Mouse (Mus musculus) CH12.LX (cell line): ENCODE results near the gene Psmd13. TPM values are rescaled to one million over a fixed set of nuclear protein-coding genes. Genes with fewer than 3 reads are reported as not detected.

Experiments used
- DNase-seq: peaks from one replicate; pipeline ENCODE4 v3.0.0-alpha.2; 2013; ENCODE audit errors: extremely low read depth
- H3K27ac ChIP-seq: 2 replicates; pipeline ENCODE4 v1.5.1; 2012; ENCODE audit warnings: low read depth, mild to moderate bottlenecking, control low read depth, moderate library complexity; ENCODE audit not compliant: insufficient read depth
- H3K27me3 ChIP-seq: replicated peaks from 2 replicates; pipeline ENCODE3; 2012; ENCODE audit warnings: inconsistent platforms
- H3K36me3 ChIP-seq, 2 experiments: replicated peaks in 1 of 2; 2 replicates each; pipeline versions ENCODE3 to v1.6.1; 2012; ENCODE audit warnings: inconsistent platforms in 1 of 2, low read length in 1 of 2, mild to moderate bottlenecking in 1 of 2, mixed read lengths in 1 of 2, moderate library complexity in 1 of 2; ENCODE audit not compliant: control insufficient read depth in 1 of 2, insufficient read depth in 1 of 2
- H3K4me1 ChIP-seq, 2 experiments: 2 replicates each; pipeline ENCODE4 v1.6.1; 2012; ENCODE audit warnings: inconsistent platforms in 1 of 2, moderate library complexity in 1 of 2; ENCODE audit not compliant: insufficient read depth in 2 of 2, control insufficient read depth in 1 of 2
- H3K4me2 ChIP-seq: 2 replicates; pipeline ENCODE4 v1.6.1; 2012; ENCODE audit warnings: low read depth, mild to moderate bottlenecking, control low read depth; ENCODE audit not compliant: poor library complexity, insufficient read depth, severe bottlenecking
- H3K4me3 ChIP-seq, 3 experiments: fragments of 150-350 bp in 1 of 3; sonication (generic) in 1 of 3; replicated peaks in 1 of 3; 2 replicates each; pipeline versions ENCODE3 to v1.5.1; 2011 to 2012; ENCODE audit warnings: low read depth in 2 of 3, low read length in 2 of 3, mild to moderate bottlenecking in 2 of 3, moderate library complexity in 2 of 3, control low read depth in 1 of 3, improper control_type of control experiment in 1 of 3, inconsistent platforms in 1 of 3, mixed read lengths in 1 of 3; ENCODE audit not compliant: poor library complexity in 1 of 3
- H3K79me2 ChIP-seq: replicated peaks from 2 replicates; pipeline ENCODE4 v1.6.1; 2012; ENCODE audit warnings: mild to moderate bottlenecking, moderate library complexity; ENCODE audit not compliant: control insufficient read depth, poor library complexity, insufficient read depth, severe bottlenecking; ENCODE audit errors: extremely low read depth
- H3K9ac ChIP-seq: 2 replicates; pipeline ENCODE4 v1.6.1; 2012; ENCODE audit warnings: low read depth, mild to moderate bottlenecking, control low read depth, moderate library complexity; ENCODE audit not compliant: insufficient read depth
- H3K9me3 ChIP-seq: replicated peaks from 2 replicates; pipeline ENCODE3; 2012; ENCODE audit warnings: low read length, inconsistent platforms, mixed read lengths
- CHD2 ChIP-seq: IDR thresholded peaks from 2 replicates; pipeline ENCODE4 v1.6.1; 2011; ENCODE audit warnings: low read length, improper control_type of control experiment
- CTCF ChIP-seq, 2 experiments: IDR thresholded peaks in 1 of 2; conservative IDR thresholded peaks in 1 of 2; 2 replicates each; pipeline ENCODE4 v1.5.1; 2011 to 2012; ENCODE audit warnings: low read depth in 2 of 2, low read length in 2 of 2, improper control_type of control experiment in 1 of 2, inconsistent platforms in 1 of 2, mild to moderate bottlenecking in 1 of 2, moderate library complexity in 1 of 2
- ELF1 ChIP-seq: IDR thresholded peaks from 2 replicates; pipeline ENCODE4 v1.6.1; 2014; ENCODE audit warnings: low read depth, mild to moderate bottlenecking, inconsistent platforms, low read length, improper control_type of control experiment
- JUND ChIP-seq: conservative IDR thresholded peaks from 2 replicates; pipeline ENCODE4 v1.6.1; 2011; ENCODE audit warnings: low read depth, low read length, improper control_type of control experiment
- MAX ChIP-seq: IDR thresholded peaks from 2 replicates; pipeline ENCODE4 v1.6.1; 2011; ENCODE audit warnings: low read length, improper control_type of control experiment
- MEF2A ChIP-seq: IDR thresholded peaks from 2 replicates; pipeline ENCODE4 v1.6.1; 2014; ENCODE audit warnings: low read depth, mild to moderate bottlenecking, inconsistent platforms, low read length, improper control_type of control experiment, borderline replicate concordance
- MXI1 ChIP-seq: IDR thresholded peaks from 2 replicates; pipeline ENCODE4 v1.6.1; 2011; ENCODE audit warnings: mild to moderate bottlenecking, low read depth, low read length, improper control_type of control experiment
- MYC ChIP-seq: IDR thresholded peaks from 2 replicates; pipeline ENCODE4 v1.6.1; 2011; ENCODE audit warnings: low read depth, mild to moderate bottlenecking, improper control_type of control experiment, low read length
- POLR2A ChIP-seq: IDR thresholded peaks from 2 replicates; pipeline ENCODE4 v1.6.1; 2011; ENCODE audit warnings: low read depth, mild to moderate bottlenecking, improper control_type of control experiment, low read length
- POLR2AphosphoS2 ChIP-seq: IDR thresholded peaks from 2 replicates; pipeline ENCODE4 v1.6.1; 2011; ENCODE audit warnings: low read depth, low read length, improper control_type of control experiment
- SMC3 ChIP-seq: IDR thresholded peaks from 2 replicates; pipeline ENCODE4 v1.6.1; 2011; ENCODE audit warnings: low read depth, low read length, improper control_type of control experiment
- TCF12 ChIP-seq: IDR thresholded peaks from 2 replicates; pipeline ENCODE4 v1.6.1; 2014; ENCODE audit warnings: low read depth, mild to moderate bottlenecking, inconsistent platforms, low read length, improper control_type of control experiment
- ZMIZ1 ChIP-seq: IDR thresholded peaks from 2 replicates; pipeline ENCODE4 v1.6.1; 2012; ENCODE audit warnings: low read depth, mild to moderate bottlenecking, inconsistent platforms, low read length, improper control_type of control experiment
- dilution Hi-C: fragments of 300-500 bp; cut with MboI; formaldehyde crosslinking; loops from 2 replicates; pipeline ENCODE4 v1.14.3; 2020; ENCODE audit warnings: low sequenced_read_pairs; ENCODE audit not compliant: extremely low pct_unique_long_range_greater_than_20kb, extremely low pct_ligation_motif_present
- in situ Hi-C: fragments of 300-500 bp; cut with MboI; formaldehyde crosslinking; loops from 3 replicates; pipeline ENCODE4 v1.14.3; 2019; ENCODE audit warnings: low sequenced_read_pairs, low pct_ligation_motif_present, low pct_unique_long_range_greater_than_20kb, mixed read lengths
- polyA plus RNA-seq: library from polyadenylated mRNA; unstranded; fragments of >175 nt; gene quantifications from 2 replicates; pipeline ENCODE4 v1.2.1, GENCODE M21; 2012; ENCODE audit warnings: low read depth; ENCODE audit not compliant: insufficient read length
- total RNA-seq, 2 experiments: library from RNA; depleted of rRNA; stranded (reverse); fragments of 300-350 nt in 1 of 2; fragments of >200 nt in 1 of 2; gene quantifications; 2 replicates each; pipeline ENCODE4 v1.2.3; 2012 to 2014

Gene Psmd13
- total and polyA plus RNA-seq, 3 experiments = 165 to 185 (median 168) TPM

GRCm38 (mm10) chr7:140845683-140846082, 36.1 kb upstream of the Psmd13 start:
- Histone ChIP-seq H3K9ac (no peak overlapping the region), H3K27ac (no peak overlapping the region), H3K36me3 (peaks cover 0 to 5% of the 10 kb centered on the region in 2 experiments), H3K27me3 (peaks cover 59% of the 10 kb centered on the region), H3K4me2 (no peak overlapping the region), H3K9me3 (no peaks in the 10 kb centered on the region), H3K4me3 (no peak overlapping the region), H3K79me2 (no peaks in the 10 kb centered on the region), H3K4me1 (peaks cover 0 to 5% of the 10 kb centered on the region in 2 experiments; a peak in 2 of 4 replicates)
- TF ChIP-seq ELF1 = no peak
- TF ChIP-seq CTCF (conservative IDR thresholded peaks at IDR 0.05 in 1 of 2, IDR thresholded peaks at IDR 0.05 in 1 of 2; ENCODE audit: low read depth in 2 of 2, low read length in 2 of 2) = peak in 1 of 2 experiments; percentile 26; a peak in 2 of 4 replicates
- TF ChIP-seq TCF12 = no peak
- DNase-seq = no peak
- in situ Hi-C loops = loop anchor here (5.0 to 25.0 kb wide), 3 partner anchors 207 to 758 kb away; partner anchors contain the start of genes Caly, Prap1 and Rnh1
- dilution Hi-C loops = no loop called here

- TF ChIP-seq POLR2AphosphoS2 = no peak
- no peak for TF ChIP-seq MAX
- TF ChIP-seq JUND = no peak
- TF ChIP-seq ELF1 = no peak
- no peak for TF ChIP-seq MYC
- no peak for TF ChIP-seq SMC3
- TF ChIP-seq CHD2 = no peak
- TF ChIP-seq MXI1 = no peak
- no peak for TF ChIP-seq MEF2A
- no peak for TF ChIP-seq ZMIZ1
- no peak for TF ChIP-seq POLR2A
- TF ChIP-seq, all 38 proteins: peak for 0
- H3K27ac ChIP-seq = no peak overlapping the region
- DNase-seq = no peak
- no peaks in the 10 kb centered on the region for H3K79me2 ChIP-seq
- H3K4me3 ChIP-seq = no peak overlapping the region
- no peaks in the 10 kb centered on the region for H3K9me3 ChIP-seq
- no peak overlapping the region for H3K4me2 ChIP-seq
- peaks cover 4 to 11% of the 10 kb centered on the region in 2 experiments for H3K36me3 ChIP-seq
- H3K9ac ChIP-seq = no peak overlapping the region
- dilution Hi-C loops (no loop called here), in situ Hi-C loops (loop anchor here (5.0 to 25.0 kb wide), 3 partner anchors 206 to 759 kb away; partner anchors contain the start of genes Caly, Prap1 and Rnh1)
- H3K4me1 ChIP-seq = peaks cover 0 to 5% of the 10 kb centered on the region in 2 experiments; a peak in 2 of 4 replicates
- H3K27me3 ChIP-seq = peaks cover 52% of the 10 kb centered on the region
Observed at GRCm38 (mm10) chr7:140846676-140847075, 35.1 kb upstream of the Psmd13 start.
